ENCODE assay signal across 8 mouse cellular contexts in the genomic region with DNA sequence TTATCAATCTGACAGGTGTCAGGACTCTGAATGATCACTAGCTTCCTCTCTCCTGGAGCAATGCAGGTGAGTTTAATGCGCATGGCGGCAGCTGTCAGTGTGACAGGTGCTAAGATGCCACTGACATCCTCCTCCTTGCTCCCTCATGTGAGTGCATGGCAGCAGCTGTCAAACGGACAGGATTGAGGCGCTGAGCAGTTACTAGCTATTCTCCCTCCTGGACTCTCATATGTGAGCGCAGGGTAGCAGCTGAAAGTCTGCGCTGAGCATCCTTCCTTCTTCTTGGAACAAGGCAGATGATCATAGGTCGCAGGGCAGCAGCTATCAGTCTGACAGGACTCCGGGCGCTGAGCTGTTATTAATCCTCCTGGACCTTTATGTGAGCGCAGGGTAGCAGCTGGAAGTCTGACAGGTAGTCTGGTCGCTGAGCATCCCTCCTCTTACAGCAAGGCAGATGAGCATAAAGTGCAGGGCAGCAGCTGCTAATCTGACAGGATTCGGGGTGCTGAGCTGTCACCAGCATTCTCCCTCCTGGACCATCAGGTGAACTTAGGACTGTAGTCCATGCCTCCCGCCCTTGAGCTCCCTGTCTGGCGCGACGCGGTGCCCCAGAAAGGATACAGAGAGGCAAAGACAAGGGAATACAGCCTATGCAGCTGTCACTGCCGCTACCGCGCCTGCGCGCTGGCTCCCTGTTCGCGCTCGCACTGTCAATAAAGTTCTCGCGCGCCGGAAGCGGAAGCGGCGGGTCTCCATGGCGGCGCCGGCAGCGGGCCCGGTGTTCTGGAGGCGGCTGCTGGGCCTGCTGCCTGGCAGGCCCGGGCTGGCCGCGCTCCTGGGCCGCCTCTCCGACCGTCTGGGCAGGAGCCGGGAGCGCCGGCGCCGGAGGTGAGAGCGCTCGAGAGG. TPM values are rescaled to one million over a fixed set of nuclear protein-coding genes. Genes with fewer than 3 reads are reported as not detected.
A peak's percentile ranks its signal among the peaks of the same experiment; 100 is the strongest.
DNase-seq lines count a peak whose midpoint lies in the region; ATAC-seq lines count a peak whose summit lies in the region.

A gene (plus strand): TSS at position 167 of the 906 bp plus-strand sequence.

- H3K4me1 ChIP-seq in embryonic facial prominence, embryonic 11.5 days (ENCODE audit: control insufficient read depth, insufficient read depth, low read length) = peaks cover 4% of the 10 kb centered on the region; the same call in 1 of the 2 replicates
- peaks cover 21% of the 10 kb centered on the region for H3K4me1 ChIP-seq in limb, embryonic 12.5 days (replicated peaks)
- peaks cover 19% of the 10 kb centered on the region for H3K4me1 ChIP-seq in midbrain, embryonic 14.5 days (ENCODE audit: control insufficient read depth, insufficient read depth, low read length)

- H3K4me2 ChIP-seq in embryonic facial prominence, embryonic 11.5 days (ENCODE audit: low read depth, low read length) = peak within 1 kb of the TSS; percentile 87
- peak within 1 kb of the TSS; percentile 88 for H3K4me2 ChIP-seq in limb, embryonic 12.5 days
- peak within 1 kb of the TSS; percentile 78 for H3K4me2 ChIP-seq in midbrain, embryonic 14.5 days (ENCODE audit: low read length)

- H3K36me3 ChIP-seq in embryonic facial prominence, embryonic 11.5 days (replicated peaks; ENCODE audit: control insufficient read depth, insufficient read depth, low read depth, low read length) = no peaks in the 10 kb centered on the region
- no peaks in the 10 kb centered on the region for H3K36me3 ChIP-seq in limb, embryonic 12.5 days
- H3K36me3 ChIP-seq in midbrain, embryonic 14.5 days (ENCODE audit: control insufficient read depth, insufficient read depth, low read length) = no peaks in the 10 kb centered on the region

- H3K9ac ChIP-seq in embryonic facial prominence, embryonic 11.5 days (replicated peaks; ENCODE audit: low read length) = peak within 1 kb of the TSS; percentile 95
- H3K9ac ChIP-seq in limb, embryonic 12.5 days (replicated peaks) = peak within 1 kb of the TSS; percentile 91
- peak within 1 kb of the TSS; percentile 94 for H3K9ac ChIP-seq in midbrain, embryonic 14.5 days (replicated peaks; ENCODE audit: low read length)

- H3K4me3 ChIP-seq in embryonic facial prominence, embryonic 11.5 days (ENCODE audit: low read depth, low read length) = peak within 1 kb of the TSS; percentile 100
- peak within 1 kb of the TSS; percentile 100 for H3K4me3 ChIP-seq in limb, embryonic 12.5 days (replicated peaks)
- H3K4me3 ChIP-seq in midbrain, embryonic 14.5 days (replicated peaks; ENCODE audit: low read depth, low read length) = peak within 1 kb of the TSS; percentile 100

- DNase-seq in layer of hippocampus, adult 11-12 months (ENCODE audit: low spot score) = peak; percentile 93
- no peak for DNase-seq in layer of hippocampus, adult 9-10 months (ENCODE audit: low spot score)
- DNase-seq in embryonic facial prominence, embryonic 11.5 days (ENCODE audit: low spot score) = peak; percentile 93
- peak; percentile 99 for DNase-seq in heart, adult 11 months
- DNase-seq in kidney, adult 11 months = peak; percentile 87
- peak; percentile 97 for DNase-seq in midbrain, embryonic 14.5 days
- peak; percentile 89 for DNase-seq in spleen, adult 12 weeks (ENCODE audit: low spot score)

- no peak within 1 kb of the TSS for H3K27ac ChIP-seq in embryonic facial prominence, embryonic 11.5 days (replicated peaks; ENCODE audit: low read depth, low read length)
- peak within 1 kb of the TSS; percentile 41; the same call in 1 of the 2 replicates for H3K27ac ChIP-seq in limb, embryonic 12.5 days
- peak within 1 kb of the TSS; percentile 91 for H3K27ac ChIP-seq in midbrain, embryonic 14.5 days (replicated peaks; ENCODE audit: low read depth, low read length)

- no peaks in the 10 kb centered on the region for H3K27me3 ChIP-seq in embryonic facial prominence, embryonic 11.5 days (ENCODE audit: control insufficient read depth, insufficient read depth, low read length)
- no peaks in the 10 kb centered on the region for H3K27me3 ChIP-seq in limb, embryonic 12.5 days
- H3K27me3 ChIP-seq in midbrain, embryonic 14.5 days (ENCODE audit: control insufficient read depth, insufficient read depth, low read length) = no peaks in the 10 kb centered on the region

- no peaks in the 10 kb centered on the region for H3K9me3 ChIP-seq in embryonic facial prominence, embryonic 11.5 days (replicated peaks; ENCODE audit: control insufficient read depth, low read length)
- no peaks in the 10 kb centered on the region for H3K9me3 ChIP-seq in limb, embryonic 12.5 days
- H3K9me3 ChIP-seq in midbrain, embryonic 14.5 days (ENCODE audit: control insufficient read depth, low read length) = no peaks in the 10 kb centered on the region

- peak; percentile 69 for ATAC-seq in embryonic facial prominence, embryonic 11.5 days (replicated peaks; ENCODE audit: insufficient number of reproducible peaks, low FRiP score, low TSS enrichment, low read depth)
- ATAC-seq in limb, embryonic 12.5 days (ENCODE audit: insufficient number of reproducible peaks, insufficient read depth, low FRiP score, low TSS enrichment, low read depth) = peak; percentile 77
- peak; percentile 84 for ATAC-seq in midbrain, embryonic 14.5 days (ENCODE audit: low FRiP score, low TSS enrichment)

- 6% methylated on average over 51 of the region's 51 CpGs for WGBS in embryonic facial prominence, embryonic 11.5 days
- 7% methylated on average over 51 of the region's 51 CpGs for WGBS in limb, embryonic 12.5 days
- WGBS in midbrain, embryonic 14.5 days = 6% methylated on average over 51 of the region's 51 CpGs

RNA-seq across cellular contexts. Expression of the gene that starts here (rescaled TPM):
- 33.7 and 34.7 TPM in 2 replicates for polyA plus RNA-seq in embryonic facial prominence, embryonic 11.5 days (2014; fragmentation: Nextera tagmentation; extraction: Ambion mirVana)
- polyA plus RNA-seq in limb, embryonic 12.5 days (2016; fragmentation: Nextera tagmentation; extraction: Ambion mirVana) = 40.7 and 43.1 TPM in 2 replicates
- polyA plus RNA-seq in midbrain, embryonic 14.5 days (2014; fragmentation: Nextera tagmentation; extraction: Ambion mirVana) = 47.9 and 51.4 TPM in 2 replicates
